Mouse (Mus musculus) hindbrain, postnatal 0 days (tissue): ENCODE results near the gene Lrch4. TPM values are rescaled to one million over a fixed set of nuclear protein-coding genes. Genes with fewer than 3 reads are reported as not detected.
A peak's percentile ranks its signal among the peaks of the same experiment; 100 is the strongest.

Experiments used
- ATAC-seq: fragments of 200-750 bp; cut with Nextera tagmentation; 2 replicates; pipeline ENCODE4 v1.8.0; 2017; ENCODE audit warnings: mild to moderate bottlenecking, moderate TSS enrichment, moderate library complexity
- DNase-seq: peaks from one replicate; pipeline ENCODE4 v3.0.0-alpha.2; 2015; ENCODE audit warnings: low spot score
- H3K27ac ChIP-seq: fragments of 300-500 bp; sonication (generic); 2 replicates; pipeline ENCODE4 v1.5.1; 2014; ENCODE audit warnings: mild to moderate bottlenecking
- H3K27me3 ChIP-seq: fragments of 300-500 bp; sonication (generic); 2 replicates; pipeline ENCODE4 v1.6.1; 2014; ENCODE audit warnings: low read length, mixed read lengths; ENCODE audit not compliant: insufficient read depth
- H3K36me3 ChIP-seq: fragments of 300-500 bp; sonication (generic); 2 replicates; pipeline ENCODE4 v1.6.1; 2014; ENCODE audit warnings: low read length, mixed read lengths; ENCODE audit not compliant: insufficient read depth
- H3K4me1 ChIP-seq: fragments of 300-500 bp; sonication (generic); 2 replicates; pipeline ENCODE4 v1.6.1; 2014; ENCODE audit warnings: antibody characterized with exemption, low read length, mixed read lengths; ENCODE audit not compliant: insufficient read depth
- H3K4me2 ChIP-seq: fragments of 300-500 bp; sonication (generic); 2 replicates; pipeline ENCODE4 v1.6.1; 2014; ENCODE audit warnings: low read depth, mild to moderate bottlenecking, low read length, moderate library complexity, mixed read lengths
- H3K4me3 ChIP-seq: fragments of 300-500 bp; sonication (generic); 2 replicates; pipeline ENCODE4 v1.5.1; 2014; ENCODE audit warnings: low read length
- H3K9ac ChIP-seq: fragments of 300-500 bp; sonication (generic); replicated peaks from 2 replicates; pipeline ENCODE4 v1.6.1; 2014; ENCODE audit warnings: mild to moderate bottlenecking, low read length, moderate library complexity, mixed read lengths
- H3K9me3 ChIP-seq: fragments of 300-500 bp; sonication (generic); 2 replicates; pipeline ENCODE4 v1.6.1; 2016; ENCODE audit warnings: low read length, mixed read lengths
- CTCF ChIP-seq: IDR thresholded peaks from 2 replicates; pipeline ENCODE4 v1.5.1; 2016; ENCODE audit warnings: antibody characterized with exemption, control low read depth, low read depth
- WGBS: fragments of 180-500 bp; shearing (Covaris S2); extraction: QIAGEN DNeasy Blood & Tissue Kit; methylation state at CpG from one replicate; pipeline ENCODE4 v1.1.7; 2014; 5-methylcytosine and 5-hydroxymethylcytosine counted together
- polyA plus RNA-seq: library from polyadenylated mRNA; unstranded; fragments of >200 nt; fragmentation: Nextera tagmentation; extraction: Ambion mirVana; gene quantifications from 2 replicates; pipeline ENCODE4 v1.2.1, GENCODE M21; 2015
- total RNA-seq: library from RNA; depleted of rRNA; stranded (reverse); fragments of >200 nt; gene quantifications from 2 replicates; pipeline ENCODE4 v1.2.3, GENCODE M21; 2014

Lrch4 gene
- total and polyA plus RNA-seq, 2 experiments from 2014 or later = 9.6 to 12.3 TPM

- Histone ChIP-seq H3K9me3 (no peaks in the 10 kb centered on the region), H3K4me2 (no peak overlapping the region), H3K36me3 (peaks cover 9% of the 10 kb centered on the region; the same call in 1 of the 2 replicates), H3K27ac (no peak overlapping the region), H3K27me3 (no peaks in the 10 kb centered on the region), H3K9ac (no peak overlapping the region), H3K4me1 (no peaks in the 10 kb centered on the region), H3K4me3 (no peak overlapping the region)
- peak; percentile 70 for TF ChIP-seq CTCF
- WGBS = 72% methylated on average over 7 of the region's 7 CpGs
- ATAC-seq (no peak), DNase-seq (peak; percentile 53)
Observed at GRCm38 (mm10) chr5:137654746-137655145, 25.8 kb downstream of the Lrch4 start.

DNA sequence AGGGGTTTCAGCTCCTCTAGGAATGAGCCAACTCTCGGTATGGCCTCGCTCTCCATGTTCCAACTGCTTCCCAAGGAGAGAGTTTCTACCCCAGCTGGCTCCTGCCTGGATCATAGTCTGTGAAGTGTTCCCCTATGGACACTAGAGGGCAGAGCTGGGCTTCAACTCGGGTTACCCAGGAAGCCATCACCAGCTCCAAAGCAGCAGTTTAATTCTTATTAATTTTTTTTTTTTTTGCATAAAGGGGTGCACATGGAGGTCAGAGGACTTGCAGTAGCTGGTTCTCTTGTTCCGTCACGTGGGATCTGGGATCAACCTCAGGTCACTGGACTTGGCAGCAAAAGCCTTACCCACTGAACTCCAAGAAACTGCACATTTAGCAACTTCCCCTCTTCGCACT, 28.1 kb downstream of the Lrch4 start:
- WGBS = 19% methylated on average over 6 of the region's 6 CpGs

GRCm38 (mm10) chr5:137660064-137660688, 31.3 kb downstream of the Lrch4 start:
- Histone ChIP-seq H3K27ac (no peak overlapping the region), H3K4me3 (no peak overlapping the region), H3K36me3 (peaks cover 31% of the 10 kb centered on the region), H3K9me3 (no peaks in the 10 kb centered on the region), H3K9ac (no peak overlapping the region), H3K4me1 (no peaks in the 10 kb centered on the region), H3K27me3 (no peaks in the 10 kb centered on the region), H3K4me2 (no peak overlapping the region)
- no peak for ATAC-seq
- DNase-seq = no peak
- no peak for TF ChIP-seq CTCF
- WGBS = 93% methylated on average over 6 of the region's 6 CpGs

More for the DNA sequence above, 28.1 kb downstream of the Lrch4 start:
- no peak overlapping the region for H3K4me2 ChIP-seq
- H3K27ac ChIP-seq = 0 out of 2 replicates have a peak overlapping the region, but pooled peaks have one; percentile 26
- no peak overlapping the region for H3K9ac ChIP-seq
- H3K27me3 ChIP-seq = no peaks in the 10 kb centered on the region
- no peaks in the 10 kb centered on the region for H3K9me3 ChIP-seq
- H3K36me3 ChIP-seq = peaks cover 11% of the 10 kb centered on the region; the same call in 1 of the 2 replicates
- H3K4me3 ChIP-seq = no peak overlapping the region
- H3K4me1 ChIP-seq = no peaks in the 10 kb centered on the region
- TF ChIP-seq CTCF = peak; percentile 88
- ATAC-seq (peak; percentile 78), DNase-seq (peak; percentile 92)

DNA sequence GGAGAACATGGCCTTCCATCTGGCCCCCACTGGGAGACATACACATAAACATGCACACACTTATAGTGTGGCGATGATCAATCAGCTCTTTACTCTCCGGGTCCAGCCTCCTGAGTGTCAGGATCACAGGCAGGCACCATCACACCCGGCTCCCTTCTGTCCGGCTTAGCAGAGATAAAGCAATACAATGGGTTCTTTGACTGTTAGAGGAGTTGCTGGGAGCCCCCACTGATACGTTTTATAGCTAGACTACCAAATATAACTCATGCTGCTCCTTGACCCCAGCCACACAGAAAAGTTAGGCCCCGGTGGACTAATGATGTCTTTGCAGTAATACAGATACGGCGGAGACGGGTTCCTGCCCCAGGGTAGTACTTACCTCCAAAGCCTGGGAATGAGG, 34.1 kb downstream of the Lrch4 start:
- 71% methylated on average over 9 of the region's 9 CpGs for WGBS
- Histone ChIP-seq H3K4me1 (no peaks in the 10 kb centered on the region), H3K36me3 (peaks cover 38% of the 10 kb centered on the region)

GRCm38 (mm10) chr5:137668971-137669370, 40.0 kb downstream of the Lrch4 start:
- H3K4me1 ChIP-seq = no peaks in the 10 kb centered on the region
- no peak overlapping the region for H3K4me2 ChIP-seq
- no peak overlapping the region for H3K9ac ChIP-seq
- H3K27ac ChIP-seq = peak overlapping the region; percentile 38; the same call in 1 of the 2 replicates
- WGBS = 38% methylated on average over 10 of the region's 10 CpGs
- H3K4me3 ChIP-seq = no peak overlapping the region
- H3K9me3 ChIP-seq = no peaks in the 10 kb centered on the region
- no peak for TF ChIP-seq CTCF
- ATAC-seq (peak; percentile 83), DNase-seq (peak; percentile 68)
- H3K36me3 ChIP-seq = peaks cover 15% of the 10 kb centered on the region; the same call in 1 of the 2 replicates
- no peaks in the 10 kb centered on the region for H3K27me3 ChIP-seq

More for the DNA sequence above, 34.1 kb downstream of the Lrch4 start:
- H3K9ac ChIP-seq = no peak overlapping the region
- ATAC-seq (no peak), DNase-seq (no peak)
- H3K27ac ChIP-seq = no peak overlapping the region
- H3K4me3 ChIP-seq = no peak overlapping the region
- no peak overlapping the region for H3K4me2 ChIP-seq
- TF ChIP-seq CTCF = no peak
- no peaks in the 10 kb centered on the region for H3K9me3 ChIP-seq
- no peaks in the 10 kb centered on the region for H3K27me3 ChIP-seq

- Histone ChIP-seq H3K4me3 (no peak overlapping the region), H3K4me2 (no peak overlapping the region), H3K36me3 (peaks cover 6% of the 10 kb centered on the region; the same call in 1 of the 2 replicates), H3K9me3 (no peaks in the 10 kb centered on the region), H3K27me3 (no peaks in the 10 kb centered on the region), H3K4me1 (no peaks in the 10 kb centered on the region), H3K27ac (no peak overlapping the region), H3K9ac (no peak overlapping the region)
- no peak for ATAC-seq
- peak; percentile 25 for DNase-seq
- TF ChIP-seq CTCF = peak; percentile 64
- WGBS = 90% methylated on average over 1 of the region's 1 CpGs
Observed at GRCm38 (mm10) chr5:137670240-137670639, 41.3 kb downstream of the Lrch4 start.
